Mouse (Mus musculus) midbrain, embryonic 14.5 days (tissue): ENCODE results near the gene Zfp282. TPM values are rescaled to one million over a fixed set of nuclear protein-coding genes. Genes with fewer than 3 reads are reported as not detected.

ENCODE experiments used
- ATAC-seq: fragments of 200-750 bp; cut with Nextera tagmentation; 2 replicates; pipeline ENCODE4 v1.8.0; 2017; ENCODE audit warnings: moderate number of reproducible peaks, moderate library complexity; ENCODE audit not compliant: low FRiP score, low TSS enrichment
- DNase-seq: peaks from one replicate; pipeline ENCODE4 v3.0.0-alpha.2; 2015
- H3K27ac ChIP-seq: fragments of 300-500 bp; sonication (generic); replicated peaks from 2 replicates; pipeline ENCODE4 v1.5.1; 2014; ENCODE audit warnings: mild to moderate bottlenecking, low read depth, low read length, moderate library complexity
- H3K27me3 ChIP-seq: fragments of 300-500 bp; sonication (generic); 2 replicates; pipeline ENCODE4 v1.6.1; 2014; ENCODE audit warnings: low read length, control low read depth, mixed read lengths; ENCODE audit not compliant: control insufficient read depth, insufficient read depth
- H3K36me3 ChIP-seq: fragments of 300-500 bp; sonication (generic); 2 replicates; pipeline ENCODE4 v1.6.1; 2014; ENCODE audit warnings: low read length, control low read depth; ENCODE audit not compliant: control insufficient read depth, insufficient read depth
- H3K4me1 ChIP-seq: fragments of 300-500 bp; sonication (generic); 2 replicates; pipeline ENCODE4 v1.6.1; 2014; ENCODE audit warnings: mild to moderate bottlenecking, antibody characterized with exemption, low read length, control low read depth; ENCODE audit not compliant: control insufficient read depth, insufficient read depth
- H3K4me2 ChIP-seq: fragments of 300-500 bp; sonication (generic); 2 replicates; pipeline ENCODE4 v1.6.1; 2014; ENCODE audit warnings: mild to moderate bottlenecking, low read length, moderate library complexity
- H3K4me3 ChIP-seq: fragments of 300-500 bp; sonication (generic); replicated peaks from 2 replicates; pipeline ENCODE4 v1.5.1; 2014; ENCODE audit warnings: low read depth, low read length
- H3K9ac ChIP-seq: fragments of 300-500 bp; sonication (generic); replicated peaks from 2 replicates; pipeline ENCODE4 v1.6.1; 2014; ENCODE audit warnings: mild to moderate bottlenecking, low read length, moderate library complexity
- H3K9me3 ChIP-seq: fragments of 300-500 bp; sonication (generic); 2 replicates; pipeline ENCODE4 v1.6.1; 2016; ENCODE audit warnings: low read length, control low read depth, mixed read lengths; ENCODE audit not compliant: control insufficient read depth
- WGBS: fragments of 180-500 bp; shearing (Covaris S2); extraction: QIAGEN DNeasy Blood & Tissue Kit; methylation state at CpG from one replicate; pipeline ENCODE4 v1.1.7; 2014; 5-methylcytosine and 5-hydroxymethylcytosine counted together
- polyA plus RNA-seq: library from polyadenylated mRNA; unstranded; fragments of >200 nt; fragmentation: Nextera tagmentation; extraction: Ambion mirVana; gene quantifications from 2 replicates; pipeline ENCODE4 v1.2.1, GENCODE M21; 2014

The Zfp282 gene
- polyA plus RNA-seq, 1 experiment from 2014 or later, result 19.7 TPM

- Histone ChIP-seq H3K4me2 (peak overlapping the region; percentile 92), H3K4me1 (peaks cover 17% of the 10 kb centered on the region), H3K27me3 (no peaks in the 10 kb centered on the region), H3K4me3 (peak overlapping the region; percentile 83), H3K9ac (peak overlapping the region; percentile 98), H3K27ac (peak overlapping the region; percentile 97), H3K9me3 (no peaks in the 10 kb centered on the region), H3K36me3 (peaks cover 39% of the 10 kb centered on the region)
- ATAC-seq (no peak), DNase-seq (no peak)
- 37% methylated on average over 3 of the region's 3 CpGs for WGBS
Measured at GRCm38 (mm10) chr6:47878593-47878992, 1.6 kb downstream of the Zfp282 start.

- Histone ChIP-seq H3K4me3 (peak overlapping the region; percentile 83), H3K4me2 (peak overlapping the region; percentile 92), H3K27ac (no peak overlapping the region), H3K36me3 (peaks cover 44% of the 10 kb centered on the region), H3K9me3 (no peaks in the 10 kb centered on the region), H3K4me1 (peaks cover 17% of the 10 kb centered on the region), H3K27me3 (no peaks in the 10 kb centered on the region), H3K9ac (peak overlapping the region; percentile 98)
- WGBS, result 71% methylated on average over 4 of the region's 4 CpGs
- ATAC-seq (no peak), DNase-seq (no peak)
Measured at GRCm38 (mm10) chr6:47879049-47879716, 2.2 kb downstream of the Zfp282 start.

- WGBS, result 97% methylated on average over 10 of the region's 10 CpGs
- peaks cover 17% of the 10 kb centered on the region for H3K4me1 ChIP-seq
- H3K4me3 ChIP-seq, result no peak overlapping the region
- ATAC-seq (no peak), DNase-seq (no peak)
- H3K27ac ChIP-seq, result no peak overlapping the region
- no peak overlapping the region for H3K9ac ChIP-seq
- no peak overlapping the region; the same call in 1 of the 2 replicates for H3K4me2 ChIP-seq
- no peaks in the 10 kb centered on the region for H3K27me3 ChIP-seq
- no peaks in the 10 kb centered on the region for H3K9me3 ChIP-seq
- peaks cover 54% of the 10 kb centered on the region for H3K36me3 ChIP-seq
Measured at GRCm38 (mm10) chr6:47880166-47880565, 3.2 kb downstream of the Zfp282 start.

- H3K4me3 ChIP-seq, result no peak overlapping the region
- no peak overlapping the region for H3K9ac ChIP-seq
- no peak for DNase-seq
- H3K9me3 ChIP-seq, result no peaks in the 10 kb centered on the region
- no peak overlapping the region for H3K4me2 ChIP-seq
- no peak for ATAC-seq
- 91% methylated on average over 8 of the region's 8 CpGs for WGBS
- H3K27me3 ChIP-seq, result no peaks in the 10 kb centered on the region
- H3K4me1 ChIP-seq, result no peaks in the 10 kb centered on the region
- peaks cover 77% of the 10 kb centered on the region for H3K36me3 ChIP-seq
- no peak overlapping the region for H3K27ac ChIP-seq
Measured at GRCm38 (mm10) chr6:47888812-47889383, 11.9 kb downstream of the Zfp282 start.

- ATAC-seq (no peak), DNase-seq (no peak)
- Histone ChIP-seq H3K4me2 (no peak overlapping the region), H3K27me3 (no peaks in the 10 kb centered on the region), H3K9me3 (no peaks in the 10 kb centered on the region), H3K4me1 (no peaks in the 10 kb centered on the region), H3K36me3 (peaks cover 68% of the 10 kb centered on the region), H3K9ac (no peak overlapping the region), H3K27ac (no peak overlapping the region), H3K4me3 (no peak overlapping the region)
- WGBS, result 93% methylated on average over 6 of the region's 6 CpGs
Measured at GRCm38 (mm10) chr6:47899416-47899815, 22.4 kb downstream of the Zfp282 start.

GRCm38 (mm10) chr6:47903587-47903986 is 26.6 kb downstream of the Zfp282 start:
- Histone ChIP-seq H3K4me3 (no peak overlapping the region), H3K36me3 (peaks cover 94% of the 10 kb centered on the region), H3K4me2 (no peak overlapping the region), H3K27me3 (no peaks in the 10 kb centered on the region), H3K4me1 (no peaks in the 10 kb centered on the region), H3K9ac (no peak overlapping the region), H3K27ac (no peak overlapping the region), H3K9me3 (no peaks in the 10 kb centered on the region)
- 79% methylated on average over 4 of the region's 4 CpGs for WGBS
- DNase-seq (no peak), ATAC-seq (no peak)

GRCm38 (mm10) chr6:47904361-47904760 is 27.4 kb downstream of the Zfp282 start:
- H3K4me1 ChIP-seq, result no peaks in the 10 kb centered on the region
- H3K36me3 ChIP-seq, result peaks cover 88% of the 10 kb centered on the region
- H3K4me3 ChIP-seq, result no peak overlapping the region
- H3K27ac ChIP-seq, result no peak overlapping the region
- no peaks in the 10 kb centered on the region for H3K27me3 ChIP-seq
- 40% methylated on average over 19 of the region's 19 CpGs for WGBS
- H3K4me2 ChIP-seq, result no peak overlapping the region
- no peak overlapping the region for H3K9ac ChIP-seq
- DNase-seq (no peak), ATAC-seq (no peak)
- no peaks in the 10 kb centered on the region for H3K9me3 ChIP-seq

GRCm38 (mm10) chr6:47904917-47905695 is 28.1 kb downstream of the Zfp282 start:
- ATAC-seq (no peak), DNase-seq (peak; percentile 11)
- H3K4me3 ChIP-seq, result no peak overlapping the region
- H3K36me3 ChIP-seq, result peaks cover 81% of the 10 kb centered on the region
- WGBS, result 56% methylated on average over 44 of the region's 44 CpGs
- H3K4me1 ChIP-seq, result no peaks in the 10 kb centered on the region
- H3K4me2 ChIP-seq, result no peak overlapping the region
- H3K27me3 ChIP-seq, result no peaks in the 10 kb centered on the region
- H3K9ac ChIP-seq, result no peak overlapping the region
- no peaks in the 10 kb centered on the region for H3K9me3 ChIP-seq
- no peak overlapping the region for H3K27ac ChIP-seq
